Mouse (Mus musculus) gastrocnemius, adult 18-20 months (tissue): Measurements from ENCODE around the gene Zfp799. TPM values are rescaled to one million over a fixed set of nuclear protein-coding genes. Genes with fewer than 3 reads are reported as not detected.

Source experiments
- DNase-seq: peaks from one replicate; pipeline ENCODE4 v3.0.0; 2021; ENCODE audit warnings: low spot score
- total RNA-seq, 2 experiments: library from RNA; stranded (reverse); gene quantifications; 2 replicates each; pipeline ENCODE4 v1.2.3; 2021

Gene Zfp799
- total RNA-seq, 2 experiments from 2014 or later = 8.1 to 8.7 TPM

- DNase-seq = no peak
Measured at GRCm38 (mm10) chr17:32787436-32788093, 42.5 kb downstream of the Zfp799 start.

GRCm38 (mm10) chr17:32786944-32787343, 43.1 kb downstream of the Zfp799 start:
- no peak for DNase-seq

- DNase-seq = peak; percentile 58
Measured at GRCm38 (mm10) chr17:32785656-32786055, 44.4 kb downstream of the Zfp799 start.

- DNase-seq = no peak
Measured at GRCm38 (mm10) chr17:32777564-32777963, 52.5 kb downstream of the Zfp799 start.

- DNase-seq = peak; percentile 37
Measured at GRCm38 (mm10) chr17:32771213-32771612, 58.8 kb downstream of the Zfp799 start.

- DNase-seq = no peak
Measured at GRCm38 (mm10) chr17:32766422-32766821, 63.6 kb downstream of the Zfp799 start.

Other genes starting within 250 kb of the Zfp799 start
- not detected for gene Cyp4f37, start 209.0 kb downstream of the Zfp799 start, total RNA-seq
- not detected for gene Cyp4f40, start 171.4 kb downstream of the Zfp799 start, total RNA-seq
- gene Cyp4f15, start 144.6 kb downstream of the Zfp799 start, total RNA-seq = not detected
- gene Zfp871, start 42.0 kb downstream of the Zfp799 start, total RNA-seq = 10 to 100 TPM; 19.5 to 20.7 TPM
- gene Zfp811, start 20.3 kb downstream of the Zfp799 start, total RNA-seq = under 1 TPM; 0.14 to 0.23 TPM
- 1 to 10 TPM; 4.8 to 5.7 TPM for gene Zfp870, start 61.4 kb upstream of the Zfp799 start, total RNA-seq
- gene Cyp4f14, start 87.1 kb upstream of the Zfp799 start, total RNA-seq = under 1 TPM in 1 of 2 experiments, not detected in 1; 0.59 TPM
- 1 to 10 TPM; 5.9 to 7.7 TPM for gene Cyp4f13, start 117.1 kb upstream of the Zfp799 start, total RNA-seq
- gene Zfp472, start 135.6 kb upstream of the Zfp799 start, total RNA-seq = 1 to 10 TPM; 1.6 to 1.7 TPM
- 1 to 10 TPM; 3.6 to 4.2 TPM for gene Zfp952, start 162.9 kb upstream of the Zfp799 start, total RNA-seq
- gene Zfp763, start 203.1 kb upstream of the Zfp799 start, total RNA-seq = 1 to 10 TPM; 1.8 to 2.0 TPM
- gene 4921501E09Rik, start 237.8 kb upstream of the Zfp799 start, total RNA-seq = not detected